Mouse (Mus musculus) T-helper 2 cell (primary cell): ENCODE results near the gene Gm9887.
"Not testable (repeated sequence)": the region's sequence is repeated elsewhere in the genome, so short reads cannot be mapped to it uniquely, and the experiment has no call there.

Experiments used
- in situ Hi-C: fragments of 300-600 bp; cut with MboI, MseI; formaldehyde crosslinking; loops from one replicate; pipeline ENCODE4 v1.15.1; 2025; ENCODE audit warnings: high pct_unique_total_duplicates

Gm9887 gene

DNA sequence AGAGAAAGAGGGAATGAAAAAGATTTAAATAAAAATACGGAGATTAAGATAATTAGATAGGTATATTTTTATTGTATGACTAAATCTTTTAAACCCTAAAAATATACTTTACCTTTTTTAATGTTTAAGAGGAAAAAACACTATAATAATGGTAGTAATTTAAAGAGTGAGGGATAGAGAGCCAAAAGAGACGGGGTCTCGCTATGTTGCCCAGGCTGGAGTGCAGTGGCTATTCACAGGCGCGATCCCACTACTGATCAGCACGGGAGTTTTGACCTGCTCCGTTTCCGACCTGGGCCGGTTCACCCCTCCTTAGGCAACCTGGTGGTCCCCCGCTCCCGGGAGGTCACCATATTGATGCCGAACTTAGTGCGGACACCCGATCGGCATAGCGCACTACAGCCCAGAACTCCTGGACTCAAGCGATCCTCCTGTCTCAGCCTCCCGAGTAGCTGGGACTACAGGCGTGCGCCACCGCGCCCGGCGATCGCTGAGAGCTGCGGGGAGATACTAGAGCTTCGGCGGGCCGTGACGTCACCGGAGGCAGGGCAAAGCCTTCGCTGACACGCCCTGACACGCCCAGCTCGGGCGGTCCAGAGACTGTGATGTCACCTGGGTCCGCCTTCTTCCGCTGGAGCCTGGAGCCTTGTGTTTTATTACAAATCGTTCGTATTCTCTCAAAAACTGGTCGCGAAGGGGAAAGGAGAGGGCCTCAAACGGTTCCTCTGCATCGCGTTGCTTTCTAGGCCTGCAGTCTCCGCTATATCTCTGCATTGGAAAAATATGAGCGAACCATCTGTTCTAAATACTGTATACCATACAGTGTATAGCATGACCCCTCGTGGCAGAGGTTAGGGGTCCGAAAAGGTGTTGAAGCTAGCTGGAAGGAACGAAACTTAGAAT lies 11.0 kb downstream of the Gm9887 start:
- in situ Hi-C loops, result not testable (repeated sequence)

DNA sequence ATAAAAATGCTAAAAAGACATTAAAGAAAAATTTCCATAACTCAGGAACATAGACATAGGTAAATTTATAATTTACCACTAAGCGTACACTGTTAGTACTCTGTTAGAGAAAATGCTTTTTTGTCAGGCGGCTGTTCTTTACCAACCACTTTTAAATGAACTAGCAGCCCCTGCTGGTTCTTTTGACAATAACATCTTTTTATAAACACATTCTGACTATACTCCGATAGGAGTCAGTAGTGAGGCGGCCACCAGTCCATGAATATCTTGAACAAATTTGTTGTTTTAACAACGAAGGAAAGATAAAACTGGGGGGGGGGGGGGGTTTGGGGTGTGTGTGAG lies 11.6 kb downstream of the Gm9887 start:
- in situ Hi-C loops, result no loop called here

DNA sequence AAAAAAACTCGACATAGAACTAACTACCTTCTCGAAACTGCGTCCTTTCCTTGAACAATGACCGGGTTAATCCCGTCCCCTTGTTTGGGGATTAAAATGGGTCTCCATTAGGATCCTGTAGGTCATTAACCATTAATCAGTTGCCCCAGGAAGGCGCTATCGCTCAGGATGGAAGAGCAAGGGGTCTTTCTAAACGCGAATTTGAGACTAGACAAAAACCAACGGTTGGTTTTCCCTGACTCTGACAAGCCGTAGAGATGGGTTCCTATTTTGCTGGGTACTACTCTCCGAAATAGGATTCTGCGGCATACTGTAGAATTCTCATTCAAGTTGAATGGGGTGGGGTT lies 15.0 kb downstream of the Gm9887 start:
- in situ Hi-C loops, result loop anchor here (5.0 kb wide), 2 partner anchors 60 to 215 kb away; partner anchors contain the start of gene Klhdc2

DNA sequence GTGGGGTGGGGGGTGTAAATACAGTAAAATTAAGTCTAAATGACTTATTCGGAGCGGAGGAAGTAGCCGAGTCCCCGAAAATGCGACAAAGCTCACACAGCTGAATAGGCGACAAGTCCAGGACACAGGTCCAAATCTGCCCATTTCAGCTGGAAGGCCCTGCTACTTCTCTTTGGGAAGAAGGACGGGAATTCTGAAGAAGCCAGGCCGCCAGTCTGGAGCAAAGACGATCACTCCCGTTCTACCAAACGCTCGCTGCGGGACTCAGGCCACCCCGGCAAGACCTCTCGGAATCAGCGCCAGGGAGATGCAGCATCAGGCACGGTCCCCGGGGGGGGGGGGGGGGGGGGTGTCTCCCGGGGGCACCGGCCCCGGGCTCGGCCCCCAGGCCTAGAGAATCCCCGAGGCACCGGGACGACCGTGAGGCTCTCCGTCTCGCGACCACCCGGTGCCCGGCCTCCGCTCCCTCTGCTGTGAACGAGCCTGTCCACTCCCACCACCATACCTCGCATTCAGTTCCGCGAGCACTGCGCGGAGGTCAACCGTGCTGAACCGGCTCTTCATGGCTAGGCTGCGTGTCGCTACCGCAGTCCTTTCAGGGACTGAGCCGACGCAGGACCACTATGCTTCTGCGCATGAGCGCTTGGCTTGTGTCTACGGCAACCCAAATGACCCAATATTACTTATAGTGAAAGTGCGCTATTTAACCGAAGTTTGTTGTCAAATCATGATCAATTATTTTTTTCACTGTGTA lies 15.5 kb downstream of the Gm9887 start, which contains the start of gene Nemf:
Gene Nemf (minus strand): TSS at position 620 of the 754 bp plus-strand sequence.
- in situ Hi-C loops, result loop anchor here (5.0 kb wide), 2 partner anchors 59 to 216 kb away; partner anchors contain the start of gene Klhdc2

- in situ Hi-C loops, result no loop called here
Measured at GRCm38 (mm10) chr12:69351685-69352084, 20.6 kb downstream of the Gm9887 start.

- in situ Hi-C loops, result no loop called here
Measured at GRCm38 (mm10) chr12:69349928-69350327, 22.3 kb downstream of the Gm9887 start.

GRCm38 (mm10) chr12:69333547-69333946 lies 38.7 kb downstream of the Gm9887 start:
- in situ Hi-C loops, result no loop called here

DNA sequence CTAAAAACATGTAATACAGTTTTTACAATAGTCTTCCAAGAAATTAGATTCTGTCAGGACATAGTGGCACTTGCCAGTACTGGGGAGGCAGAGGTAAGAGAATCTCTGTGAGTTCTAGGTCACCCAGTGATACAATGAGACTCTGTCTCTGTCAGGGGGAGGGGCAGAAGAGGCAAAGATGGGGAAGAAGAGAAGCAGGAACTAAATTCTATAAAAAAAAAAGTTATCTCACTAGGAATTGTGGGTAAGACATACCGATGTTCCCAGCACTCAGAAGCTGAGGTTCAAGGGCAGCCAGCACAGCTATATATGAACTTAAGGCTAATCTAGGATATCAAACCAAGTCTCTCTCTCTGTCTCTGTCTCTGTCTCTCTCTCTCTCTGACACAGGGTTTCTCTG lies 40.1 kb downstream of the Gm9887 start:
- in situ Hi-C loops, result no loop called here

DNA sequence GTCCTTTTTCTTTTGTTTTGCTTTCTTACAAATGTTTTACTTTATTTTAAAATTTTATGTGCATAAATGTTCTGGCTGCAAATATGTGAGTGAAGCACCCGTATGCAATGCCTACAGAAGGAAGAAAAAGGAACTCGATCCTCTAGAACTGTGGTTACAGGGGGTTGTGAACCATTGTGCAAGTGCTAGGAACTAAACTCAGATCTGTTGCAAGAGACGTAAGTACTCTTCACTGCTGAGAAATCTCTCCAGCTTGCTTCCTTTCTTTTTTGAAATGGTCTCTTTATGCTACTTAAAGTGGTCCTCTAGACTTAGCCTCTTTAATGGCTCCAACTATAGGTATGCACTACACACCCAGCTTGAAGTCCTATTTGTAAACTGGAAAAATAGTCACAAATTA lies 41.1 kb downstream of the Gm9887 start:
- in situ Hi-C loops, result no loop called here
